Mouse (Mus musculus): Measurements from ENCODE around the gene Lsp1. TPM values are rescaled to one million over a fixed set of nuclear protein-coding genes. Genes with fewer than 3 reads are reported as not detected.
A peak's percentile ranks its signal among the peaks of the same experiment; 100 is the strongest.

Lsp1 gene
- total and polyA plus RNA-seq, 3 experiments, result 0.09 to 0.16 TPM; not detected in 1

DNA sequence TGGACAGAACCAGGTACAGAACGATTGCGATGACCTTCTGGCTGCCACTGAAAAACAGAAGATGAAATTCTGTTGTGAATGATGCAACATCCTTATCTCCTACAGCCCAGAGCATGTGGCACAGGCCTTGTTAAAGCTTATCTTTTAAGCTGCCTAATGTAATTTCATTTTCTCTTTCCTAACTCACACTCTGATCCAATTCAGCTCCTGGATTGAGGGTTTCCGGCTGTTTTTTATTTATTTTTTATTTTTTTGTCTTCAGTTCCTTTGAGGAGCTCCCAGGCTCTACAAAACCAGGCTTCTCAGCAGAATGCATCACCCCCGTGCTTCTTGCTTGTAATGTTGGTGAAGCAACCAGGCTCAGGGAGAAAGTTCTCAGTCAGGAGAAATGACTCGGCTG lies 40.7 kb upstream of the Lsp1 start:
- Histone ChIP-seq H3K36me3 (replicated peaks) (no peaks in the 10 kb centered on the region), H3K4me3 (ENCODE audit: low read depth, low read length) (no peak overlapping the region; the same call in 1 of the 2 replicates), H3K4me1 (ENCODE audit: insufficient read depth, low read depth, low read length) (peaks cover 51% of the 10 kb centered on the region), H3K9me3 (replicated peaks) (no peaks in the 10 kb centered on the region), H3K27me3 (ENCODE audit: insufficient read depth, low read length) (no peaks in the 10 kb centered on the region)
- peak; percentile 61 for DNase-seq (ENCODE audit: low spot score)
- peak; percentile 75 for ATAC-seq (ENCODE audit: extremely low read depth, insufficient number of reproducible peaks, low FRiP score, poor library complexity, severe bottlenecking)
- TF ChIP-seq CTCF (IDR thresholded peaks at IDR 0.05; ENCODE audit: low read depth, low read length) (no peak), POLR2AphosphoS5 (IDR thresholded peaks at IDR 0.05; ENCODE audit: insufficient replicate concordance, low read depth, low read length) (no peak), TAL1 (conservative IDR thresholded peaks at IDR 0.05; ENCODE audit: low read depth, low read length) (peak; percentile 89), GATA1 (IDR thresholded peaks at IDR 0.05; ENCODE audit: borderline replicate concordance, low read length) (no peak)

DNA sequence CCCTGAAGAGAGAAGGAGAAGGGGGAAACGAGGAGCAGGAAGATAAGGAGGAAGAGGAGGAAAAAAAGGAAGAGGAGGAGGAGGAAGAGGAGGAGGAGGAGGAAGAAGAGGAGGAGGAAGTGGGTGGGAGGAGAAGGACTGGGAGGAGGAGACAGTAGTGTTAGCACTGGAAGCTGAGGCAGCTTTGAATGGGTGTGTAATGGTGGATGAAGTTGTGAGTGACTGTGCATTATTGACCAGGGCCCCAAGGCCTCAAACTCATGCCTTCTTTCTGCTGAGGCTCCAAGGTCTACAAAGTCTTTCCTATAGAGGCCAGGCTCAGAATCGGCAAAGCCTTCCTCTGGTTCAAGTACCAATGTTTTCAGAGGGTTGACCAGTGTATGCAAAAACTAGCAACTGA lies 38.8 kb upstream of the Lsp1 start:
- Histone ChIP-seq H3K4me3 (ENCODE audit: low read depth, low read length) (no peak overlapping the region), H3K4me1 (ENCODE audit: insufficient read depth, low read depth, low read length) (peaks cover 57% of the 10 kb centered on the region), H3K9me3 (replicated peaks) (no peaks in the 10 kb centered on the region), H3K27me3 (ENCODE audit: insufficient read depth, low read length) (no peaks in the 10 kb centered on the region; the same call in 1 of the 2 replicates), H3K36me3 (replicated peaks) (no peaks in the 10 kb centered on the region)
- no peak for TF ChIP-seq TAL1 (conservative IDR thresholded peaks at IDR 0.05; ENCODE audit: low read depth, low read length)
- no peak for TF ChIP-seq GATA1 (IDR thresholded peaks at IDR 0.05; ENCODE audit: borderline replicate concordance, low read length)
- no peak for TF ChIP-seq CTCF (IDR thresholded peaks at IDR 0.05; ENCODE audit: low read depth, low read length)
- TF ChIP-seq GATA2 (IDR thresholded peaks at IDR 0.05; ENCODE audit: borderline replicate concordance, low read depth, low read length), result no peak
- TF ChIP-seq POLR2AphosphoS5 (IDR thresholded peaks at IDR 0.05; ENCODE audit: insufficient replicate concordance, low read depth, low read length), result no peak
- ATAC-seq (ENCODE audit: extremely low read depth, insufficient number of reproducible peaks, low FRiP score, poor library complexity, severe bottlenecking), result no peak
- DNase-seq (ENCODE audit: low spot score), result no peak

DNA sequence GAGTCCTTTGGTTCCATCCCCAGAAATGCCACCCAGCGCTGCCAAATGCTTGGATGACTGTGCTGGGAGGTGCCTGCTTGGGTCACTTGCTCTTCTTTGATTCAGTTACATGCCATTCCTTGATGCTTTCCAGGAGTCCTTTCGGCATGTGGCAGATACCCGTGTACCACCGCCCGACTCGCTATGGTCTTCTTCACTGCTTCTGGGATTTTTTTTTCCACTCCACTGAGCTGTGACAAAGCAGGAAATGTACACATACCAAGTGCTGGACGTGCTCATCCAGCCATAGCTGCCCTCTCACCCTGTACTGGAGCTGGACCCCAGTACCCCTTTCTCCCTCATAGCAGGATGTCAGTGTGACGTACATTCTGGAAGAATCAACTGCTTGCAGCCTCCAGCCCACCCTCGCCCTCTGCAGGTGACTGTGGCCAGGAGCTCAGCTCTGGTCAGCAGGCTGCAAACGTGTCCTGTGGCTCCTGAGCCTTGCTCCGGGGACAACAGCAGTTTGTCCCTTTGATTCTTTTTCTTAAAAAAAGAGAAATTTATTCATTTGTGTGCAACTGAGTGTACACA lies 34.9 kb upstream of the Lsp1 start:
- no peak overlapping the region for H3K4me3 ChIP-seq (ENCODE audit: low read depth, low read length)
- no peak for TF ChIP-seq GATA2 (IDR thresholded peaks at IDR 0.05; ENCODE audit: borderline replicate concordance, low read depth, low read length)
- TF ChIP-seq GATA1 (IDR thresholded peaks at IDR 0.05; ENCODE audit: borderline replicate concordance, low read length), result no peak
- no peak for TF ChIP-seq CTCF (IDR thresholded peaks at IDR 0.05; ENCODE audit: low read depth, low read length)
- no peak for TF ChIP-seq TAL1 (conservative IDR thresholded peaks at IDR 0.05; ENCODE audit: low read depth, low read length)
- no peak for TF ChIP-seq POLR2AphosphoS5 (IDR thresholded peaks at IDR 0.05; ENCODE audit: insufficient replicate concordance, low read depth, low read length)
- DNase-seq (ENCODE audit: low spot score) (no peak), ATAC-seq (ENCODE audit: extremely low read depth, insufficient number of reproducible peaks, low FRiP score, poor library complexity, severe bottlenecking) (no peak)
- H3K4me1 ChIP-seq (ENCODE audit: insufficient read depth, low read depth, low read length), result peaks cover 46% of the 10 kb centered on the region
- H3K9me3 ChIP-seq (replicated peaks), result no peaks in the 10 kb centered on the region
- no peaks in the 10 kb centered on the region for H3K36me3 ChIP-seq (replicated peaks)
- peaks cover 32% of the 10 kb centered on the region for H3K27me3 ChIP-seq (ENCODE audit: insufficient read depth, low read length)

DNA sequence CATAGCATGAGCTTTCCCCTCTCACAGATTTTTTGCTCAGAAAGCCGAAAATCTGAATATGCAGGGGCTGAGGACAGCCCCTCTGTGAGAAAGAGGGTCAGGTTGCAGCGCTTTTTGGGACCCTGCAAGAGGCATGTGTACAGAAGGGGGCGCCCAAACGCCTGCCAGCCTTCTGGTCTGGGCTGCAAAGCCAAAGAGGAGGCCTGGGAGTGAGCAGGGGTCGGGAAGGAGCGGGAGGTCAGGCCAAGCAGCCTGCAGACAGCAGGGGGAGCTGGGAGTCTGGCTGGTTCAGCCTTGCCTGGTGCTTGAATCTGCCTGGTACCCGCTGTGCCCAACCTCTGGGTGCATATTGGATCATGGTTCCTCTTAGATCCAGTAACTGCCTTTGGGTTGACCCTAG lies 32.4 kb upstream of the Lsp1 start:
- no peaks in the 10 kb centered on the region for H3K9me3 ChIP-seq (replicated peaks)
- no peak for ATAC-seq (ENCODE audit: extremely low read depth, insufficient number of reproducible peaks, low FRiP score, poor library complexity, severe bottlenecking)
- TF ChIP-seq GATA1 (IDR thresholded peaks at IDR 0.05; ENCODE audit: borderline replicate concordance, low read length) (no peak), CTCF (IDR thresholded peaks at IDR 0.05; ENCODE audit: low read depth, low read length) (no peak), POLR2AphosphoS5 (IDR thresholded peaks at IDR 0.05; ENCODE audit: insufficient replicate concordance, low read depth, low read length) (no peak)
- no peak for DNase-seq (ENCODE audit: low spot score)
- H3K4me1 ChIP-seq (ENCODE audit: insufficient read depth, low read depth, low read length), result peaks cover 25% of the 10 kb centered on the region
- H3K36me3 ChIP-seq (replicated peaks), result no peaks in the 10 kb centered on the region
- peaks cover 46% of the 10 kb centered on the region for H3K27me3 ChIP-seq (ENCODE audit: insufficient read depth, low read length)
- no peak overlapping the region for H3K4me3 ChIP-seq (ENCODE audit: low read depth, low read length)

DNA sequence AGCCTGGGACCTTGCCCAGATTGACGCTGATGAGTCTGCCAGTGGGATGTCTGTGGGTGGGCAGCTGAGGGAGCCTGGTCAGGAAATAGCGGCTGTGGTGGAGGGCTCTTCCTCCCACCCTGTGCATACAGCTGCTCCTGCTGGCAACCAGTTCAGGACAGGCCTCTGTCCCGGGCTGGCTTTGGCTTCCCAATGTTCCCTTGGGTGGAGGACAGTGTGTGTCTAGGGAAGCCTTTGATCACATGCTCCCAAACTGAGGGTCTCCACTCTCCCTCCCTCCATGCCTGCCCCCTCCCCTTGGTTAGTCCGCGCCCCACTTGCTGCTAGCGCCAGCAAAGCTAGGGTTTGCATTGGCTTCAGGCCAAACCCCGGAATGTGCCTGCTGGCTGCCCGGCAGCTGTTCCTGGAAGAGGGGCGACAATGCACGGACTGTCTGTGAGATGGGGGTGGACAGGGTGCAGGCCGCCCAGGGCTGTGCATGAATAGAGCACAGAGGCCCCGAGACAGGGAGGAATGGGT lies 30.4 kb upstream of the Lsp1 start:
- no peaks in the 10 kb centered on the region for H3K36me3 ChIP-seq (replicated peaks)
- DNase-seq (ENCODE audit: low spot score), result no peak
- TF ChIP-seq CTCF (IDR thresholded peaks at IDR 0.05; ENCODE audit: low read depth, low read length), result no peak
- no peak for TF ChIP-seq GATA2 (IDR thresholded peaks at IDR 0.05; ENCODE audit: borderline replicate concordance, low read depth, low read length)
- TF ChIP-seq POLR2AphosphoS5 (IDR thresholded peaks at IDR 0.05; ENCODE audit: insufficient replicate concordance, low read depth, low read length), result no peak
- TF ChIP-seq TAL1 (conservative IDR thresholded peaks at IDR 0.05; ENCODE audit: low read depth, low read length), result no peak
- no peak for TF ChIP-seq GATA1 (IDR thresholded peaks at IDR 0.05; ENCODE audit: borderline replicate concordance, low read length)
- no peaks in the 10 kb centered on the region for H3K9me3 ChIP-seq (replicated peaks)
- no peak for ATAC-seq (ENCODE audit: extremely low read depth, insufficient number of reproducible peaks, low FRiP score, poor library complexity, severe bottlenecking)
- peaks cover 58% of the 10 kb centered on the region for H3K27me3 ChIP-seq (ENCODE audit: insufficient read depth, low read length)
- peaks cover 35% of the 10 kb centered on the region for H3K4me1 ChIP-seq (ENCODE audit: insufficient read depth, low read depth, low read length)
- H3K4me3 ChIP-seq (ENCODE audit: low read depth, low read length), result no peak overlapping the region

DNA sequence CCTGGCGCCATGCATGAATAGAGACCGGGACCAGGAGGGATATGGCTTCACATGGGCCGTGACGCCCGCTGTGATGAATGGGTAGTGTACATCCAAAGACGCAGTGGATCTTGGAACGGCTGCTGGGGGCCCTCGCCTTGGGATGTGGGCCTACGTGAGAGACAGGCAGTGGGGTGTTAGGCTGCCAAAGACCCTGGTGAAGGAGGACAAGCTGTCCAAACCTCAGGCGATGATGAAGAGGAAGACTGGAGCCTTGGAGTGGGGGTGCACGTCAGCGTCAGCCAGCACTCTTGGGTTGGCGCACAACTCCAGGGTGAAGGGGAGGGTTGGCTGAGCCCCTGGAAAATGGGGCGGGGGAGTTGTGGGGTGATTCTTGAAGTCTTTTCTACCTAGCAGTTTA lies 29.5 kb upstream of the Lsp1 start:
- H3K4me3 ChIP-seq (ENCODE audit: low read depth, low read length), result no peak overlapping the region
- H3K9me3 ChIP-seq (replicated peaks), result no peaks in the 10 kb centered on the region
- peaks cover 35% of the 10 kb centered on the region for H3K4me1 ChIP-seq (ENCODE audit: insufficient read depth, low read depth, low read length)
- no peak for ATAC-seq (ENCODE audit: extremely low read depth, insufficient number of reproducible peaks, low FRiP score, poor library complexity, severe bottlenecking)
- H3K27me3 ChIP-seq (ENCODE audit: insufficient read depth, low read length), result peaks cover 58% of the 10 kb centered on the region
- no peak for DNase-seq (ENCODE audit: low spot score)
- TF ChIP-seq POLR2AphosphoS5 (IDR thresholded peaks at IDR 0.05; ENCODE audit: insufficient replicate concordance, low read depth, low read length) (no peak), GATA1 (IDR thresholded peaks at IDR 0.05; ENCODE audit: borderline replicate concordance, low read length) (no peak), TAL1 (conservative IDR thresholded peaks at IDR 0.05; ENCODE audit: low read depth, low read length) (no peak), CTCF (IDR thresholded peaks at IDR 0.05; ENCODE audit: low read depth, low read length) (no peak), GATA2 (IDR thresholded peaks at IDR 0.05; ENCODE audit: borderline replicate concordance, low read depth, low read length) (no peak)
- no peaks in the 10 kb centered on the region for H3K36me3 ChIP-seq (replicated peaks)

Data from G1E (cell line).